Mouse (Mus musculus): ENCODE results near the gene Orai2. TPM values are rescaled to one million over a fixed set of nuclear protein-coding genes. Genes with fewer than 3 reads are reported as not detected.

Orai2 gene
- polyA plus RNA-seq, 1 experiment = 37.8 TPM

DNA sequence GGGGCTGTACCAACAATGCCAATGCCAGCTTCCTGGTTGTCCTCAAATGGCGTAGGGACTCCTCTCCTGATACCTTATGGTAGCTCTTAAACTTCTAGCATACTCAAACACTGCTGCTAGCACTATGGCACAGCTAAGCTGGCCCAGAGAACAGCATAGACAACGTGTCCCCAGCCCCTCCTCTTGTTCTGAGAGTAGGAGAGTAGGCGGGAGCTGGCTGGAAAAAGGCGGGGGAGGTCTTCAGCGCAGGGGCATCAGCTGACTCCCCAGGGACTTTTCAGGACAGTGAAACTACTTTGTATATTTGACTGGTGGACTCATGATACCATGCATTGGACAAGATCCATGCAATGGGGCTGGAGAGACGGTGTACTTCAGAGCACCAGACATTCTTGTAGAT lies 11.5 kb upstream of the Orai2 start:
- Histone ChIP-seq H3K27me3 (ENCODE audit: control insufficient read depth, insufficient read depth, insufficient read length) (no peaks in the 10 kb centered on the region), H3ac (ENCODE audit: control insufficient read depth, insufficient read length, low read depth) (no peak overlapping the region), H3K36me3 (ENCODE audit: control insufficient read depth, insufficient read depth) (peaks cover 84% of the 10 kb centered on the region), H3K79me3 (ENCODE audit: low read depth) (peaks cover 5% of the 10 kb centered on the region), H3K79me2 (ENCODE audit: control insufficient read depth, insufficient read depth) (peaks cover 17% of the 10 kb centered on the region), H3K4me3 (ENCODE audit: insufficient read depth, poor library complexity, severe bottlenecking) (no peak overlapping the region)
- TF ChIP-seq CEBPB (IDR thresholded peaks at IDR 0.05; ENCODE audit: low read depth) (no peak), MAX (IDR thresholded peaks at IDR 0.05) (no peak), USF1 (IDR thresholded peaks at IDR 0.05; ENCODE audit: low read depth) (no peak), CTCF (IDR thresholded peaks at IDR 0.05; ENCODE audit: control insufficient read depth, insufficient read depth, insufficient read length) (no peak)

- TF ChIP-seq FOSL1 (IDR thresholded peaks at IDR 0.05; ENCODE audit: insufficient read depth, low read length, poor library complexity, severe bottlenecking) = no peak
- no peak for TF ChIP-seq USF1 (IDR thresholded peaks at IDR 0.05; ENCODE audit: low read depth)
- no peak for TF ChIP-seq CTCF (IDR thresholded peaks at IDR 0.05; ENCODE audit: control insufficient read depth, insufficient read depth, insufficient read length)
- TF ChIP-seq MYOD1 (IDR thresholded peaks at IDR 0.05; ENCODE audit: control insufficient read depth, insufficient read length, low read depth) = no peak
- no peak for TF ChIP-seq MAX (IDR thresholded peaks at IDR 0.05)
- no peak for TF ChIP-seq MYOG (IDR thresholded peaks at IDR 0.05; ENCODE audit: control insufficient read depth, extremely low read depth, insufficient read length)
- TF ChIP-seq CEBPB (IDR thresholded peaks at IDR 0.05; ENCODE audit: low read depth) = no peak
- H3K79me3 ChIP-seq (ENCODE audit: low read depth) = peaks cover 5% of the 10 kb centered on the region
- no peak overlapping the region for H3K4me3 ChIP-seq (ENCODE audit: insufficient read depth, poor library complexity, severe bottlenecking)
- no peaks in the 10 kb centered on the region for H3K27me3 ChIP-seq (ENCODE audit: control insufficient read depth, insufficient read depth, insufficient read length)
- H3ac ChIP-seq (ENCODE audit: control insufficient read depth, insufficient read length, low read depth) = no peak overlapping the region
- peaks cover 17% of the 10 kb centered on the region for H3K79me2 ChIP-seq (ENCODE audit: control insufficient read depth, insufficient read depth)
- peaks cover 81% of the 10 kb centered on the region for H3K36me3 ChIP-seq (ENCODE audit: control insufficient read depth, insufficient read depth)
These were observed 10.7 kb upstream of the Orai2 start for GRCm38 (mm10) chr5:136181197-136181596.

- Histone ChIP-seq H3K27me3 (ENCODE audit: control insufficient read depth, insufficient read depth, insufficient read length) (no peaks in the 10 kb centered on the region), H3K79me2 (ENCODE audit: control insufficient read depth, insufficient read depth) (peaks cover 14% of the 10 kb centered on the region), H3K4me3 (ENCODE audit: insufficient read depth, poor library complexity, severe bottlenecking) (no peak overlapping the region), H3K36me3 (ENCODE audit: control insufficient read depth, insufficient read depth) (peaks cover 66% of the 10 kb centered on the region), H3ac (ENCODE audit: control insufficient read depth, insufficient read length, low read depth) (no peak overlapping the region), H3K79me3 (ENCODE audit: low read depth) (peaks cover 5% of the 10 kb centered on the region)
- no peak for TF ChIP-seq MAX (IDR thresholded peaks at IDR 0.05)
- no peak for TF ChIP-seq CEBPB (IDR thresholded peaks at IDR 0.05; ENCODE audit: low read depth)
- TF ChIP-seq MYOG (IDR thresholded peaks at IDR 0.05; ENCODE audit: control insufficient read depth, extremely low read depth, insufficient read length) = no peak
- no peak for TF ChIP-seq USF1 (IDR thresholded peaks at IDR 0.05; ENCODE audit: low read depth)
- no peak for TF ChIP-seq CTCF (IDR thresholded peaks at IDR 0.05; ENCODE audit: control insufficient read depth, insufficient read depth, insufficient read length)
These were observed 9.1 kb upstream of the Orai2 start for GRCm38 (mm10) chr5:136179594-136179993.

DNA sequence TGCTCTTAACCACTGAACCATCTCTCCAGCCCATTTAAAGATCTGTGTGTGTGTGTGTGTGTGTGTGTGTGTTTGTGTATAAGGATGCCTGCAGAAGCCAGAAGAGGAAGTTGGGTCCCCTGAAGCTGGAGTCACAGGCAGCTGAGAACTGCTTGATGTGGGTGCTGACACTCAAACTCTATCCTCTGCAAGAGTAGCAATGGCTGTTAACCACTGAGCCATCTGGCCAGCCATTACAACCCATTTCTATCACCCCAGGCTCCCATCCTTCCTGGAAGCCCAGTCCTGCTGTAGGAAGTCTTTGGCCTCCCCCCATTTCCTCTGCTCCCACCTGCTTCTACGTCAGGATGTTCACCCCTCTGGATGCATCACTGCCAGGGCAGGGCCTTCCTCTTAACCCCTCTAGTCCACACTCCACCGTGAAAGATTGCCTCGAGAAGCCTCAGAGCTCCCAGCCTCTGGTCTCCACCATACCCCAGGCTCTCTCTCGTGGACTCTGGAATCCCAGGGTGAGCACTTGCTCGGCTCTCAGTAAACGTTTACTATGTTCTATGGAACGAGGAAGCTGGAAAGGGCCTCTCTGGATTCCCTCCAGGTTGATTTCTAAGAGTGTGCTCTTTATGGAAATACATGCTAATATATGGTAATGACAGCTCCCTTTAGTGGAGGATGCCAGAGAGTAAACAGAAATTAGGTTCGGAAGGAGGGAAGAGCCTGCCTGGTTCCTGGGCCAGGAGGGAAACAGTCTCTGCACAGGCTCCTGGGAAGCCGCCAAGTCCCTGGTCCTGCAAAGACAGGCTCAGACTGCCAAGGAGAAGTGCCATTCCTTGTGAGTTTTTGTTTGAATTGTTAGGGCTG lies 3.3 kb upstream of the Orai2 start:
- Histone ChIP-seq H3K79me2 (ENCODE audit: control insufficient read depth, insufficient read depth) (peaks cover 16% of the 10 kb centered on the region), H3K79me3 (ENCODE audit: low read depth) (peaks cover 8% of the 10 kb centered on the region), H3K36me3 (ENCODE audit: control insufficient read depth, insufficient read depth) (peaks cover 15% of the 10 kb centered on the region), H3ac (ENCODE audit: control insufficient read depth, insufficient read length, low read depth) (no peak overlapping the region), H3K4me3 (ENCODE audit: insufficient read depth, poor library complexity, severe bottlenecking) (no peak overlapping the region), H3K27me3 (ENCODE audit: control insufficient read depth, insufficient read depth, insufficient read length) (no peaks in the 10 kb centered on the region)
- TF ChIP-seq CEBPB (IDR thresholded peaks at IDR 0.05; ENCODE audit: low read depth) (no peak), FOSL1 (IDR thresholded peaks at IDR 0.05; ENCODE audit: insufficient read depth, low read length, poor library complexity, severe bottlenecking) (no peak), MYOD1 (IDR thresholded peaks at IDR 0.05; ENCODE audit: control insufficient read depth, insufficient read length, low read depth) (no peak), USF1 (IDR thresholded peaks at IDR 0.05; ENCODE audit: low read depth) (no peak), MAX (IDR thresholded peaks at IDR 0.05) (no peak), MYOG (IDR thresholded peaks at IDR 0.05; ENCODE audit: control insufficient read depth, extremely low read depth, insufficient read length) (no peak), CTCF (IDR thresholded peaks at IDR 0.05; ENCODE audit: control insufficient read depth, insufficient read depth, insufficient read length) (no peak)

DNA sequence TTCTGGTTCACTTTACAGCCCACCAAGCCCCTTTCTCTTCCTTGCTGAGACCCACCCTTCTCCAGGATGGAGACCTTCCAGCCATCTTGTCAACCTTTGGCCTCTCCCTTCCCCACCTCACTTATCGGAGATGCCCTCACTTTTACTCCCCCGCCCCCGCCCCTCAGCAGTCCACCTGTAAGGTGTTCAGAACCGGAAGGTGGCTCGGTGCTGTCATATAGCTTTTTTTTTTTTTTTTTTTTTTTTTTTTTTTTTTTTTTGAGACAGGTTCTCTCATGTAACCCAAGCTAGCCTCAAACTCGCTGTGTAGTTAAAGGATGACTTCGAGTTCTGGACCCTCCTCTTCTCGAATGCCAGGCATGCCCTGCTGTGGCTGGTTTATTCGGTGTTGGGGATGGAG lies 2.4 kb upstream of the Orai2 start:
- H3ac ChIP-seq (ENCODE audit: control insufficient read depth, insufficient read length, low read depth) = no peak overlapping the region
- no peaks in the 10 kb centered on the region for H3K27me3 ChIP-seq (ENCODE audit: control insufficient read depth, insufficient read depth, insufficient read length)
- H3K79me3 ChIP-seq (ENCODE audit: low read depth) = peaks cover 15% of the 10 kb centered on the region
- peaks cover 15% of the 10 kb centered on the region for H3K36me3 ChIP-seq (ENCODE audit: control insufficient read depth, insufficient read depth)
- no peak overlapping the region for H3K4me3 ChIP-seq (ENCODE audit: insufficient read depth, poor library complexity, severe bottlenecking)
- TF ChIP-seq MYOG (IDR thresholded peaks at IDR 0.05; ENCODE audit: control insufficient read depth, extremely low read depth, insufficient read length) (no peak), USF1 (IDR thresholded peaks at IDR 0.05; ENCODE audit: low read depth) (no peak)
- H3K79me2 ChIP-seq (ENCODE audit: control insufficient read depth, insufficient read depth) = peaks cover 24% of the 10 kb centered on the region

Measured in C2C12 (cell line).